Mouse (Mus musculus) midbrain, embryonic 11.5 days (tissue): ENCODE results near the gene Twnk. TPM values are rescaled to one million over a fixed set of nuclear protein-coding genes. Genes with fewer than 3 reads are reported as not detected.
A peak's percentile ranks its signal among the peaks of the same experiment; 100 is the strongest.

Experiments used
- ATAC-seq: fragments of 200-750 bp; cut with Nextera tagmentation; 2 replicates; pipeline ENCODE4 v1.8.0; 2017; ENCODE audit warnings: moderate TSS enrichment, moderate library complexity; ENCODE audit not compliant: low FRiP score
- DNase-seq: peaks from one replicate; pipeline ENCODE4 v3.0.0; 2015; ENCODE audit warnings: low spot score; ENCODE audit errors: missing footprints
- H3K27ac ChIP-seq: fragments of 300-500 bp; sonication (generic); 2 replicates; pipeline ENCODE4 v1.5.1; 2014; ENCODE audit warnings: low read depth, low read length
- H3K27me3 ChIP-seq: fragments of 300-500 bp; sonication (generic); 2 replicates; pipeline ENCODE4 v1.6.1; 2014; ENCODE audit warnings: mild to moderate bottlenecking, low read length, moderate library complexity, mixed read lengths; ENCODE audit not compliant: control insufficient read depth, insufficient read depth
- H3K36me3 ChIP-seq: fragments of 300-500 bp; sonication (generic); 2 replicates; pipeline ENCODE4 v1.6.1; 2014; ENCODE audit warnings: mild to moderate bottlenecking, low read length, moderate library complexity, mixed read lengths; ENCODE audit not compliant: control insufficient read depth, insufficient read depth
- H3K4me1 ChIP-seq: fragments of 300-500 bp; sonication (generic); 2 replicates; pipeline ENCODE4 v1.6.1; 2014; ENCODE audit warnings: low read length; ENCODE audit not compliant: control insufficient read depth, insufficient read depth
- H3K4me2 ChIP-seq: fragments of 300-500 bp; sonication (generic); 2 replicates; pipeline ENCODE4 v1.6.1; 2014; ENCODE audit warnings: mild to moderate bottlenecking, moderate library complexity
- H3K4me3 ChIP-seq: fragments of 300-500 bp; sonication (generic); 2 replicates; pipeline ENCODE4 v1.5.1; 2014; ENCODE audit warnings: low read depth, low read length
- H3K9ac ChIP-seq: fragments of 300-500 bp; sonication (generic); 2 replicates; pipeline ENCODE4 v1.6.1; 2014; ENCODE audit warnings: low read length
- H3K9me3 ChIP-seq: fragments of 300-500 bp; sonication (generic); 2 replicates; pipeline ENCODE4 v1.6.1; 2016; ENCODE audit warnings: low read length; ENCODE audit not compliant: control insufficient read depth
- WGBS: fragments of 180-500 bp; shearing (Covaris S2); extraction: QIAGEN DNeasy Blood & Tissue Kit; methylation state at CpG from one replicate; pipeline ENCODE4 v1.1.7; 2014; 5-methylcytosine and 5-hydroxymethylcytosine counted together
- polyA plus RNA-seq: library from polyadenylated mRNA; unstranded; fragments of >200 nt; fragmentation: Nextera tagmentation; extraction: Ambion mirVana; gene quantifications from 2 replicates; pipeline ENCODE4 v1.2.1, GENCODE M21; 2014

The Twnk gene
- polyA plus RNA-seq, 1 experiment from 2014 or later = 14.2 TPM

- peak overlapping the region; percentile 75 for H3K4me3 ChIP-seq
- peak overlapping the region; percentile 83 for H3K4me2 ChIP-seq
- 3% methylated on average over 17 of the region's 18 CpGs for WGBS
- ATAC-seq (peak; percentile 20; the same call in 1 of the 2 replicates), DNase-seq (no peak)
- peak overlapping the region; percentile 96 for H3K27ac ChIP-seq
- H3K4me1 ChIP-seq = peaks cover 47% of the 10 kb centered on the region
- no peaks in the 10 kb centered on the region; the same call in 1 of the 2 replicates for H3K36me3 ChIP-seq
- H3K9me3 ChIP-seq = no peaks in the 10 kb centered on the region
- peak overlapping the region; percentile 96 for H3K9ac ChIP-seq
- no peaks in the 10 kb centered on the region for H3K27me3 ChIP-seq
Measured at GRCm38 (mm10) chr19:45016341-45017215, 11.1 kb downstream of the Twnk start.

- Histone ChIP-seq H3K9me3 (no peaks in the 10 kb centered on the region), H3K4me3 (peak overlapping the region; percentile 75), H3K27ac (peak overlapping the region; percentile 96), H3K27me3 (no peaks in the 10 kb centered on the region), H3K36me3 (no peaks in the 10 kb centered on the region; the same call in none of the 2 replicates), H3K9ac (peak overlapping the region; percentile 96), H3K4me1 (peaks cover 49% of the 10 kb centered on the region), H3K4me2 (peak overlapping the region; percentile 83)
- WGBS = under 1% methylated on average over 24 of the region's 27 CpGs
- DNase-seq = peak; percentile 98
- peak; percentile 76 for ATAC-seq
Measured at GRCm38 (mm10) chr19:45017216-45017771, 11.8 kb downstream of the Twnk start.

- no peaks in the 10 kb centered on the region for H3K27me3 ChIP-seq
- DNase-seq (peak; percentile 96), ATAC-seq (peak; percentile 81)
- peak overlapping the region; percentile 96 for H3K27ac ChIP-seq
- H3K9ac ChIP-seq = peak overlapping the region; percentile 96
- peak overlapping the region; percentile 75 for H3K4me3 ChIP-seq
- H3K4me2 ChIP-seq = peak overlapping the region; percentile 83
- 0% methylated on average over 25 of the region's 48 CpGs for WGBS
- no peaks in the 10 kb centered on the region for H3K9me3 ChIP-seq
- peaks cover 49% of the 10 kb centered on the region for H3K4me1 ChIP-seq
- H3K36me3 ChIP-seq = peaks cover 3% of the 10 kb centered on the region
Measured at GRCm38 (mm10) chr19:45017909-45018308, 12.4 kb downstream of the Twnk start.

GRCm38 (mm10) chr19:45018351-45018831 is 12.9 kb downstream of the Twnk start:
- Histone ChIP-seq H3K27me3 (no peaks in the 10 kb centered on the region), H3K4me3 (peak overlapping the region; percentile 75), H3K9me3 (no peaks in the 10 kb centered on the region), H3K9ac (peak overlapping the region; percentile 96), H3K4me2 (peak overlapping the region; percentile 83), H3K36me3 (peaks cover 3% of the 10 kb centered on the region), H3K27ac (peak overlapping the region; percentile 96), H3K4me1 (peaks cover 49% of the 10 kb centered on the region)
- WGBS = under 1% methylated on average over 12 of the region's 13 CpGs
- DNase-seq (peak; percentile 95), ATAC-seq (peak; percentile 8; the same call in 1 of the 2 replicates)

GRCm38 (mm10) chr19:45020348-45020747 is 14.9 kb downstream of the Twnk start:
- no peak overlapping the region for H3K4me2 ChIP-seq
- no peak for DNase-seq
- peaks cover 18% of the 10 kb centered on the region for H3K36me3 ChIP-seq
- no peaks in the 10 kb centered on the region for H3K9me3 ChIP-seq
- H3K27ac ChIP-seq = no peak overlapping the region
- no peak overlapping the region for H3K4me3 ChIP-seq
- no peaks in the 10 kb centered on the region for H3K27me3 ChIP-seq
- WGBS = 72% methylated on average over 6 of the region's 6 CpGs
- no peak for ATAC-seq
- H3K9ac ChIP-seq = peak overlapping the region; percentile 18; the same call in 1 of the 2 replicates
- peaks cover 43% of the 10 kb centered on the region for H3K4me1 ChIP-seq

- Histone ChIP-seq H3K27me3 (no peaks in the 10 kb centered on the region), H3K9ac (peak overlapping the region; percentile 27; the same call in 1 of the 2 replicates), H3K36me3 (peaks cover 26% of the 10 kb centered on the region), H3K27ac (no peak overlapping the region), H3K4me2 (no peak overlapping the region; the same call in 1 of the 2 replicates), H3K4me1 (peaks cover 34% of the 10 kb centered on the region), H3K4me3 (no peak overlapping the region), H3K9me3 (no peaks in the 10 kb centered on the region)
- WGBS = 91% methylated on average over 15 of the region's 15 CpGs
- ATAC-seq = no peak
- no peak for DNase-seq
Measured at GRCm38 (mm10) chr19:45021362-45021761, 15.9 kb downstream of the Twnk start.

- no peak overlapping the region for H3K4me3 ChIP-seq
- DNase-seq = no peak
- H3K27ac ChIP-seq = no peak overlapping the region
- WGBS = 85% methylated on average over 11 of the region's 11 CpGs
- peaks cover 34% of the 10 kb centered on the region for H3K36me3 ChIP-seq
- no peak for ATAC-seq
- no peaks in the 10 kb centered on the region for H3K9me3 ChIP-seq
- H3K27me3 ChIP-seq = no peaks in the 10 kb centered on the region
- H3K4me2 ChIP-seq = no peak overlapping the region
- H3K4me1 ChIP-seq = peaks cover 23% of the 10 kb centered on the region
- no peak overlapping the region for H3K9ac ChIP-seq
Measured at GRCm38 (mm10) chr19:45023993-45024392, 18.5 kb downstream of the Twnk start.

GRCm38 (mm10) chr19:45024775-45025174 is 19.3 kb downstream of the Twnk start:
- 88% methylated on average over 20 of the region's 20 CpGs for WGBS
- no peak for DNase-seq

More at GRCm38 (mm10) chr19:45024775-45025174, 19.3 kb downstream of the Twnk start:
- Histone ChIP-seq H3K4me3 (no peak overlapping the region), H3K36me3 (peaks cover 34% of the 10 kb centered on the region), H3K9me3 (no peaks in the 10 kb centered on the region), H3K9ac (no peak overlapping the region), H3K4me1 (peaks cover 18% of the 10 kb centered on the region), H3K27ac (no peak overlapping the region), H3K4me2 (no peak overlapping the region), H3K27me3 (no peaks in the 10 kb centered on the region)
- ATAC-seq = no peak
